Mouse (Mus musculus) frontal cortex, adult (tissue): ENCODE measurements at regions not wholly inside any gene's neighbourhood (a gene's known extent, or its start where the extent isn't known, plus 50 kb on each side); places are given as distances from the start of the nearest gene placed in this dataset.

ENCODE experiments used
- ATAC-seq: cut with Nextera tagmentation; 2 replicates; pipeline ENCODE4 v1.9.2; 2017; ENCODE audit warnings: mild to moderate bottlenecking, moderate library complexity, mixed read lengths; ENCODE audit not compliant: low TSS enrichment

DNA sequence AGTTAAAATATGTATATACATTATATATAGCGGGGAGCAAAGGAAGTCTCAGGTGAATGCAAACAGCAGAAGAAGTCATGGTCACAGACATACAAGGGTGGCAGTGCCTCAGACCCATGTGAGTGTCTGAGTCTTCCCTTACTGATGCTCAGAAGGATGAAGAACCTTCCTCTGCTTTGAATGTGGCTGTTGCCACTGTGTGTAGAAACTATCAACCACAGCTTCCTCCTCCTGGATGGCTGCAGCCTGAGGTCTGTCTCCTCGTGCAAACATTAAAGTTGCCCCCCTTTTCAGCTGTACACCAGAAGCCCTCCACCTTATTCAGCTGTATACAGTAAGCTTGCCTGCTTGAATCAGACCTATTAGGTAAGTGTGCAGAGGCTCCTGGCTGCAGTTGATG lies 79.4 kb upstream of the Tspan5 start:
- no peak for ATAC-seq

DNA sequence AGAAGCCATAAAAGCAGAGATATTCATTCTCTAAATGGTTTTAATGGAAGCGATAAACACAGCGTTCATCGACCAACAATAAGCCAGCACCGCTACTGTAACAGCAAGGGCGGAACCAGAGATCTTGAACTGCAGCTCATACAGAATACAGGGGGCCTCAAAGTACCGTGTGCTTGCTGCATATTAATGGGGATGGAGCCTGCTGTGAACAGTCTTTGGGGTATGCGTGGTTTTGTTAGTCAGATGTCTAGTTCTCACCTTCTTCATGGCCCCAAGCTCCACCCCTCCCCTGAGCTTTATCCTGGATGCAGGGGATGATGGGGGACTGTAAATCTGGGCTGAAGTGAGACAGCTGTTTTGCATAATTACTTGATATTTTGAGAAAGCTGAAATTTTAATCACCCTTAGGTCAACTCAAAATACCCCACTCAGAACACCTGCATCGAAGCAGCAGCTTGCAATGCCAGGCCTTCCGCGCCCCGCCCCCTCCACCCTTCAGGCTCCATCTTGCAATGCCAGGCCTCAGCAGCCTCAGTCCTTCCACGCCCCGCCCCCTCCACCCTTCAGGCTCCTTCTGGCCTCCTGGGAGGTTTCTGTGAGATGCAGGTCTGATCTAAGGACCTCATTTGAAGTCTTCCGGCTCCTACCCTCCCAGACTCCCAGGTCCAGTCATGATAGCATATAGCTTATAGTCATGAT lies 73.5 kb upstream of the Tspan5 start:
- no peak for ATAC-seq

DNA sequence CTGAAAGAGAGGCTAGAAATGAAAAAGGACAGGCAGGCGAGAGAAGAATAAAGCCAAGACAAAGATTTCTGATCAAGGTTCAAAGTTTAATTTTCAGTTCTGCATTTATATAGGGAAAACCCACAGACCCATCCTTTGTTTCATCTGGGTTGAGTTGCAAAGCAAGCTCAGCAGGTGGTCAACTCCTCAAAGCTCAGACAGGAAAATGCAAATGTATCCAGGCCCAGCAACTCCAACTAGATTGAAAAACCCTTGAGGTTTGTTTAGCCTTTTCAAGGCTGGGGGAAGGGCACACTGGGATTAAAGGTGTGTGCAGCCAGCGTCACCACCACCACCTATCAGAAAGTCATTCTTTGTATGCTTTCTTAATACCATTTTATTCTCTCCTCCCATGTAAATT lies 66.1 kb upstream of the Tspan5 start:
- no peak for ATAC-seq

DNA sequence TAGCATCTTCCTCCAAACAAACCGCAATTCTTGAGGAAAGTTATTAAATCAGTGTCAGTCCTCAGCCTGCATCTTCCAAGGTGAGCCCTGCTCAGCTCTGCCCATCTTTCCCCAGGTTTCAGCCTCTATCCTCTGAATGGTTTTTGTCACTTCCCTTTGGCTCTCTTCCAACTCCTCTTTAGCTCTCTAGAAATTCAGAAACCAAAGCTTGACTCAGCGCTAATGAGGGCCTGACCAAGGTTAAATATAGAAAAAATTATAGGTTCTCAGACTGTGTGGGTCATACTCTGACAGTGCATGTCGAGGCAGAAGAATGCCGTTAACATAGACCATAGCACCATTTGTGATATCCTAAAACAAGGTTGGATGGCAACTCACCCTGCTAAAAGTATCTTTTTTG lies 63.6 kb upstream of the Tspan5 start:
- no peak for ATAC-seq

DNA sequence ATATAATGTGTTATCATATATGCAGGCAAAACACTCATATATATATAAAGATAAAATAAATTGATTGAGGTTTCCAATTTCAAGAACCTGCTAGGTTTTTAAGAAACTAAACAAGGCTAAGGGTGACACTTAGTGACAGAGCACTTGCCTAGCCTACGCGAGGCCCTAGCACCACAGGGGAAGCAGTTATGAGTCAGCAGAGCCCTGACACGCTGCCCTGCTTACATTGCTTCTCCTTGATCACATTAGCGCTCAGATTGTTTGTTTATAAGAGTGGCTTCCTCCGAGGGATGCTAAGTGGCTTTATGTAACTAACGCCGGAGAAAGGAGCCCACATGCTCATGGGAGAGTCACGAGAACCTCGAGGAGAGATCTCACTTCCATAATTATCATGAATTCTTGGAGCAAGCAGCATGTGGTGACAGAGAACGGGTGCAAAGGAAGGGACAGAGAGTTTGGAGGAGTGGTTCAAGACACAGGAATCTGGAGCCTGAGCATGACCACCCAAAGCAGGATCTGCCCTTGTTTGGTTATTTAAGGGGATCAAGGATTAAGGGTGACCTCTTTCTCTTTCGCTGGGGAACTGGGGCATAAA lies 55.3 kb upstream of the Tspan5 start:
- peak; percentile 99 for ATAC-seq

DNA sequence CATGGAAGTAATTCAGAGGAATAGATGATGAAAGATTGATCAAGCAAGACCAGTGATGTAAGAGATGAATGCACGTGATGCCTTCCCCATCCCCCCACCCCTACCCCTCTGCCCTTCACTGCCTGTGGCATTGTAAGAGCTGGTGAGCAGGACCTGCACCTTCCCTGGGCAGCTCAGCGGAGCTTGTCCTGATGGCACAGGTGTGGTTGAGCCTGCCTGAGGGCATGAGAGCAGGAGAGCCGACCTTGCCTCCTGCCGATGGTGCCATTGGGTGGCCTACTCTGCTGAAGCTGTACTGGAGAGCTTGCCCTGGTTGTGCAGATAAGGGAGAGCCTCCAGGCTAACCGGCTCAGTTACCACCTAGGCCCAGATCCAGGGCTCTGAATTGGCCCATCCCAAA lies 53.4 kb upstream of the Tspan5 start:
- no peak for ATAC-seq
